Mouse (Mus musculus): Measurements from ENCODE around the gene Tecpr1.

DNA sequence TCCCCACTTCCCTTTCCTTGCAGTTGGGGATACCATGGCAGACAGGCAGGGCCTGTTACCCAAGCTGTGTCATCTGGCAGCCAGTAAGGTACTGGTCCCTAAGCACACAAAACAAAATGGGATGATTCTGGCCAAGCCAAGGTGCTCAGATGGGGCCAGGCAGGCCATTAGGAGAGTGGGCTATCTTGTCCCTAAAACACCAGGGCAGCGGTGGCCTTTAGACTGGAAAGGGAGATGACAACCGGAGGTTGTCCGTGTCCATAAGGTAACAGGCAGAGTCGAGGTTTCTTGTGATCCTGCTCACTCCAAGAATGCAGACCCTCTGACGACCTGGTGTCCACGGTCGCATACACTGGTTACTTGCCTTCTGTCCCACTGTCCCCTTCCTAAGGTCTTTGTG lies 46.5 kb upstream of the Tecpr1 start:
- TF ChIP-seq CTCF (IDR thresholded peaks at IDR 0.05; ENCODE audit: borderline replicate concordance, extremely low read depth, insufficient read depth, insufficient read length): no peak
- TF ChIP-seq POLR2A (IDR thresholded peaks at IDR 0.05; ENCODE audit: borderline replicate concordance, extremely low read depth, insufficient read depth, insufficient read length, poor library complexity, severe bottlenecking): no peak

Measured in brain, embryonic 14.5 days (tissue).